Mouse (Mus musculus) heart, postnatal 0 days (tissue): ENCODE data around the gene Polr3h. TPM values are rescaled to one million over a fixed set of nuclear protein-coding genes. Genes with fewer than 3 reads are reported as not detected.

Experiments used
- ATAC-seq: fragments of 200-750 bp; cut with Nextera tagmentation; 2 replicates; pipeline ENCODE4 v1.8.0; 2017; ENCODE audit warnings: low read depth, moderate number of reproducible peaks, moderate library complexity; ENCODE audit not compliant: insufficient read depth
- DNase-seq: peaks from one replicate; pipeline ENCODE4 v3.0.0-alpha.2; 2016; ENCODE audit warnings: low spot score
- H3K27ac ChIP-seq: fragments of 300-500 bp; sonication (generic); 2 replicates; pipeline ENCODE4 v1.5.1; 2014; ENCODE audit warnings: low read depth, mild to moderate bottlenecking
- H3K27me3 ChIP-seq: fragments of 300-500 bp; sonication (generic); 2 replicates; pipeline ENCODE4 v1.6.1; 2014; ENCODE audit warnings: low read length, mixed read lengths; ENCODE audit not compliant: control insufficient read depth, insufficient read depth
- H3K36me3 ChIP-seq: fragments of 300-500 bp; sonication (generic); replicated peaks from 2 replicates; pipeline ENCODE4 v1.6.1; 2014; ENCODE audit warnings: low read length, mixed read lengths; ENCODE audit not compliant: control insufficient read depth, insufficient read depth
- H3K4me1 ChIP-seq: fragments of 300-500 bp; sonication (generic); 2 replicates; pipeline ENCODE4 v1.6.1; 2014; ENCODE audit warnings: antibody characterized with exemption; ENCODE audit not compliant: control insufficient read depth, insufficient read depth
- H3K4me2 ChIP-seq: fragments of 300-500 bp; sonication (generic); 2 replicates; pipeline ENCODE4 v1.6.1; 2014; ENCODE audit warnings: low read depth, mild to moderate bottlenecking, low read length, moderate library complexity
- H3K4me3 ChIP-seq: fragments of 300-500 bp; sonication (generic); 2 replicates; pipeline ENCODE4 v1.5.1; 2014; ENCODE audit warnings: low read depth, low read length
- H3K9ac ChIP-seq: fragments of 300-500 bp; sonication (generic); replicated peaks from 2 replicates; pipeline ENCODE4 v1.6.1; 2014; ENCODE audit warnings: low read depth, low read length, mixed read lengths
- H3K9me3 ChIP-seq: fragments of 300-500 bp; sonication (generic); replicated peaks from 2 replicates; pipeline ENCODE4 v1.6.1; 2016; ENCODE audit warnings: low read length; ENCODE audit not compliant: control insufficient read depth
- CTCF ChIP-seq: IDR thresholded peaks from 2 replicates; pipeline ENCODE4 v1.5.1; 2016; ENCODE audit warnings: antibody characterized with exemption, control low read depth, low read depth
- EP300 ChIP-seq: IDR thresholded peaks from 2 replicates; pipeline ENCODE4 v1.6.1; 2016; ENCODE audit warnings: antibody characterized with exemption, low read depth
- WGBS: fragments of 180-500 bp; shearing (Covaris S2); extraction: QIAGEN DNeasy Blood & Tissue Kit; methylation state at CpG from one replicate; pipeline ENCODE4 v1.1.7; 2014; 5-methylcytosine and 5-hydroxymethylcytosine counted together
- polyA plus RNA-seq: library from polyadenylated mRNA; unstranded; fragments of >200 nt; fragmentation: Nextera tagmentation; extraction: Ambion mirVana; gene quantifications from 2 replicates; pipeline ENCODE4 v1.2.1, GENCODE M21; 2015
- total RNA-seq: library from RNA; depleted of rRNA; stranded (reverse); fragments of >200 nt; gene quantifications from 2 replicates; pipeline ENCODE4 v1.2.3, GENCODE M21; 2014; ENCODE audit warnings: low replicate concordance

Polr3h gene
- total and polyA plus RNA-seq, 2 experiments from 2014 or later, result 14.8 to 321 TPM

DNA sequence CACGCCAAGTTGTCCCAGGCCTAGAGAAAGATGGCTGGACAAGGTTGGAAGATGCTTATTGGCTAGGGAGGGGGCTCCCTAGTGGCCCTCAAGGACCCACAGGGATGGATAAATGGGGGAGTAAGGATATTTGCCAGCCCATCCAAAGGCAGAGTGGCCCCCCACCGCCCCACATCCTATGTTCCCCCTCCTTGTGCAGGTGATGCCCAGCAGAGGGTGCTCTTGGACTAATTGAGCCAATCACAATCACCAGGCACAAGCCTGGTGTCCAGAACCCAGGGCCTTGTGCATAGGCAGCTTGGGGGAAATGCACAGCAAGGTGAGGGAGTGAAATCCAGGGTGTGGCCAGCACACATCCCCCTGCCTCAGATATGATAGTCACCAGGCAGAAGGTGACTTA, 12.2 kb upstream of the Polr3h start:
- no peak for DNase-seq
- no peak overlapping the region for H3K4me2 ChIP-seq
- ATAC-seq, result no peak

DNA sequence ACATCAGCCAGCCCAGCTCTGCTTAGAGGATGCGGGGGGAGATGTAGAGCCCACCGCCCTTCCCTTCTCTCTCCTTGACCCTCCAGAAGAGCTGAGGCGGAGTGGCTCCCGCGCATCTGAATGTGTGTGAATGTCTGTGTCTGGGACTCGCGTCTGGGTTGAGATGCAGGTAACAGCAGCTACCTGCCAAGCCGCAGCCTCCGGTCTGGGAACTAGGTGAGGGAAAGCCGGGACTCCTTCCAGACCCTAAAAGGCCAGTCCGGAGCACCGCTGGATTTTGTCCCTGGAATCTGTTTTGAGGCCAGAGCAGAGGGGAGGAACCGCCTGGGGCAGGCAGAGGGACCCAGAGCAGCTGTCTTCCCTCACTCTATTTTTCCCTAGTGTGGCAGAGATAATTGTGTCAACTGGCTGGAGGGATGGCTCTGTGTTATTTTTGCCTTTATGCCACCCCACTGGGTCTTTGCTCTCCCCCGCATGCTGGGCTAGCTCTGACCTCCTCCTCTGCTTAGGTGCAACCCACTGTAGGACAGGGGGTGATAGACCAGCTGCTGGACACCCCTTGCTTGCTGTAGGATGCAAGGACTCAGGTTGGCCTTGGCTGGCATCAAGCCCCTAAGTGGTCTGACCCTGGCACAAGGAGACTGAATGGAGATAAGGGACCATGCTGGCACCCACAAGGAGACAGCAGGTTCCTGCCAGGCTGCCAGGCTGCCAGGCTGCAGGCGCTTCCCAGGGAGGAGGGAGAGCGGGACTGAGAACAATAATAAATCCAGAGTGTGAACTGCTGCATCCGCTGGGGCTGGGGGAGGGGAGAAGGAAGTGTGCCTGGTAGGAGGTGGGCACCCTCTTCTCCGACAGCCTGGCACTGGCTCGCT, 11.3 kb upstream of the Polr3h start:
- ATAC-seq, result peak; percentile 25; the same call in 1 of the 2 replicates

More for the DNA sequence above, 12.2 kb upstream of the Polr3h start:
- Histone ChIP-seq H3K9ac (no peak overlapping the region), H3K27me3 (0 out of 2 replicates have a peak, but pooled peaks cover 2% of the 10 kb centered on the region), H3K36me3 (no peaks in the 10 kb centered on the region), H3K4me3 (no peak overlapping the region), H3K4me1 (peaks cover 14% of the 10 kb centered on the region; the same call in 1 of the 2 replicates), H3K27ac (no peak overlapping the region), H3K9me3 (no peaks in the 10 kb centered on the region)
- 29% methylated on average over 2 of the region's 2 CpGs for WGBS
- TF ChIP-seq EP300 (no peak), CTCF (peak; percentile 62)

GRCm38 (mm10) chr15:81936679-81937078, 10.6 kb upstream of the Polr3h start, which contains the start of gene Csdc2:
Gene Csdc2, plus strand, starts transcription at chr15:81936759.
- DNase-seq (peak; percentile 50), ATAC-seq (peak; percentile 54)
- H3K27me3 ChIP-seq, result no peaks in the 10 kb centered on the region
- H3K4me3 ChIP-seq, result peak within 1 kb of the TSS; percentile 42
- no peaks in the 10 kb centered on the region for H3K9me3 ChIP-seq
- peaks cover 14% of the 10 kb centered on the region; the same call in 1 of the 2 replicates for H3K4me1 ChIP-seq
- peak within 1 kb of the TSS; percentile 66 for H3K4me2 ChIP-seq
- peak within 1 kb of the TSS; percentile 52 for H3K9ac ChIP-seq
- TF ChIP-seq EP300 (no peak), CTCF (peak; percentile 26)
- peak within 1 kb of the TSS; percentile 44; the same call in 1 of the 2 replicates for H3K27ac ChIP-seq
- WGBS, result 2% methylated on average over 12 of the region's 12 CpGs
- no peaks in the 10 kb centered on the region for H3K36me3 ChIP-seq

More for the DNA sequence above, 11.3 kb upstream of the Polr3h start:
- H3K4me3 ChIP-seq, result peak overlapping the region; percentile 42
- H3K27ac ChIP-seq, result peak overlapping the region; percentile 44; the same call in 1 of the 2 replicates
- DNase-seq, result no peak
- no peaks in the 10 kb centered on the region for H3K9me3 ChIP-seq
- no peaks in the 10 kb centered on the region for H3K36me3 ChIP-seq
- peaks cover 14% of the 10 kb centered on the region; the same call in 1 of the 2 replicates for H3K4me1 ChIP-seq
- WGBS, result 14% methylated on average over 19 of the region's 19 CpGs
- TF ChIP-seq CTCF (no peak), EP300 (no peak)
- H3K9ac ChIP-seq, result peak overlapping the region; percentile 52
- H3K27me3 ChIP-seq, result no peaks in the 10 kb centered on the region
- H3K4me2 ChIP-seq, result peak overlapping the region; percentile 66

DNA sequence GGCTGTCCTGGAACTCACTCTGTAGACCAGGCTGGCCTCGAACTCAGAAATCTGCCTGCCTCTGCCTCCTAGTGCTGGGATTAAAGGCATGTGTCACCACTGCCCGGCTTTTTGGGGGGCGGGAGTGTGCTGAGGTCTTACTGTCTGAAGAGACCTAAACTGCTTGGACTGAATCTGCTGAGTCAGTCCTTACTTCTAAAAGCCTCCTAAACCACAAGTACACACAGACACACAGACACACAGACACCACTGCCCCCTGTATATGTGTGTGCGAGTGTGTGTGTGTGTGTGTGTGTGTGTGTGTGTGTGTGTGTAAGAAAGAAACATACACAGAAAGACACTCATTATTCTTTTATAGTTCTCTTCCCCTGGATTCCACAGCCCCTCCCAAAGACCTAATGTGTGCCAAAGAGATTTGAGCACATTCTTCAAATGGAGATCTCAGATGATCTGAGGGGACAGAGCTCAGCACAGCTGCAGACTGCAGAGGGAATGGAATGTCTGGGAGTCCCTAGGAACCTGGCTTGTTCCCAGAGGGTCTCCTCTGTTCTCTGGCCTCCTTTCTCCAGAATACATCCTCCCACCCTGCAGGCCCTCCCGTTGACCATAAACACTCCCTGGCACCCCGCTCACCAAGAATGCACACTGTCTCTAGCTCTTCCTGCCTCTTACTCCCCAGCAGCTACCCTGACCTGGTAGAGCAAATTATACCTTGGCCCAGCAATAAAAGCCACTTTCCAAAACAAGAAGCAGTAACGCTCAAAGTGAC, 10.0 kb upstream of the Polr3h start:
- DNase-seq, result no peak
- Histone ChIP-seq H3K4me3 (peak overlapping the region; percentile 42), H3K4me1 (peaks cover 14% of the 10 kb centered on the region; the same call in 1 of the 2 replicates), H3K9ac (no peak overlapping the region), H3K4me2 (peak overlapping the region; percentile 66), H3K36me3 (no peaks in the 10 kb centered on the region), H3K27me3 (no peaks in the 10 kb centered on the region), H3K27ac (no peak overlapping the region), H3K9me3 (no peaks in the 10 kb centered on the region)
- ATAC-seq, result no peak
- 54% methylated on average over 7 of the region's 7 CpGs for WGBS
- TF ChIP-seq EP300 (no peak), CTCF (no peak)

DNA sequence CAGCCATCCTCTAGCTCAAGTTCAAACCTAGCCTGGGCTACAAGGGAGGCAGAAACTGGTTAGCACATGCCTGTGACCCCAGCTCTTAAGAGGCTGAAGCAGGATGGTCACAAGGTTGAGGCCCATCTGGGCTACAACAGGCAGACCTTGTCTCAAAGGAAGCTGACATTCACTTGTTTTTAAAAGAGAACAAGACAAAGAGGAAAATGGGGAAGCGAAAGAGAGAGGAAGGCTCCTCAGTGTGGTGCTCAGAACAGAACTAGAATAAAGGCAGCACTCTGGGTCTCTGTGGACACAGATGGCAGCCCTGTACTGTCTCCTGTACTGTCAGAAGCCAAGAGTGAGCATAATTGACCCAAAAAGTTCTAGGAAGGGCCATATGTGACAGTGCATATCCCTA, 7.9 kb upstream of the Polr3h start:
- no peaks in the 10 kb centered on the region for H3K27me3 ChIP-seq
- DNase-seq (no peak), ATAC-seq (no peak)
- no peaks in the 10 kb centered on the region for H3K9me3 ChIP-seq
- H3K9ac ChIP-seq, result no peak overlapping the region
- WGBS, result 95% methylated on average over 1 of the region's 1 CpGs
- TF ChIP-seq EP300 (no peak), CTCF (no peak)
- H3K4me2 ChIP-seq, result no peak overlapping the region
- no peaks in the 10 kb centered on the region for H3K36me3 ChIP-seq
- H3K4me3 ChIP-seq, result no peak overlapping the region
- peaks cover 14% of the 10 kb centered on the region; the same call in 1 of the 2 replicates for H3K4me1 ChIP-seq
- no peak overlapping the region for H3K27ac ChIP-seq
